Mouse (Mus musculus): Measurements from ENCODE around the gene Fam3c. TPM values are rescaled to one million over a fixed set of nuclear protein-coding genes. Genes with fewer than 3 reads are reported as not detected.

Fam3c gene
- total and polyA plus RNA-seq, 3 experiments: 28.2 to 396 (median 30.7) TPM

DNA sequence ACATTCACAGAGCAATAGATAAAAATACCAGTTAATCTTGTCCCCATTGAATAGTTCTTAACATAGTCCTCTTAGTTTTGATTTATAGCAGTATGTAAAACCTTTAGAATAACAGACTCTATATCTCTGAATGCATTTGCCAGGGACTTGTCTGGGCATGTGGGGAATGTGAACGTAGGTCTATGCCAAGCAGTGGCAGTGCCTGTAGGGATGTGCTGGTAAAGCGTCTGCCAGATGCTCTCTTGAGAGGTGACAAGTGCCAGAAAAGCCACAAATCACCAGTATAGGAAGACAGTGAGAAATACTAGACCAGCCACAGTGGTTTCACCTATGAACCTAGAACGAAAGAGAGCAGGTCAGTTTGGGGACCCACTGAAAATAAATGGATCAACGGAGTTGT, 93.5 kb downstream of the Fam3c start:
- Histone ChIP-seq H3K9me3 (replicated peaks; ENCODE audit: insufficient read depth, low read length) (no peaks in the 10 kb centered on the region), H3K36me3 (ENCODE audit: control insufficient read depth in 1 of 2, insufficient read depth in 2 of 2, low read length in 2 of 2) (no peaks in the 10 kb centered on the region), H3K4me3 (ENCODE audit: control insufficient read depth in 1 of 2, insufficient read depth in 1 of 2, low read depth in 2 of 2, low read length in 2 of 2) (no peak overlapping the region), H3K79me2 (ENCODE audit: control insufficient read depth, insufficient read depth, low read length, poor library complexity) (no peaks in the 10 kb centered on the region), H3K27me3 (ENCODE audit: control insufficient read depth in 1 of 2, insufficient read depth in 2 of 2, low read length in 2 of 2) (peaks cover 0 to 1% of the 10 kb centered on the region in 2 experiments; a peak in 1 of 4 replicates), H3K4me1 (ENCODE audit: control insufficient read depth in 1 of 2, insufficient read depth in 2 of 2, low read length in 2 of 2) (no peaks in the 10 kb centered on the region), H3K27ac (ENCODE audit: control insufficient read depth, low read depth, low read length) (no peak overlapping the region), H3K9ac (ENCODE audit: control insufficient read depth, low read depth, low read length, poor library complexity, severe bottlenecking) (no peak overlapping the region)
- DNase-seq (ENCODE audit: low read depth, low spot score): no peak
- TF ChIP-seq MAX (IDR thresholded peaks at IDR 0.05; ENCODE audit: low read length) (no peak), TBP (IDR thresholded peaks at IDR 0.05; ENCODE audit: low read depth, low read length) (no peak), HCFC1 (IDR thresholded peaks at IDR 0.05; ENCODE audit: low read depth, low read length) (no peak), MAZ (IDR thresholded peaks at IDR 0.05; ENCODE audit: low read depth, low read length) (no peak), ZMIZ1 (IDR thresholded peaks at IDR 0.05; ENCODE audit: low read depth, low read length) (no peak), GATA1 (IDR thresholded peaks at IDR 0.05; ENCODE audit: low read depth, low read length) (no peak), GABPA (IDR thresholded peaks at IDR 0.05; ENCODE audit: low read depth, low read length) (no peak), RCOR1 (IDR thresholded peaks at IDR 0.05; ENCODE audit: low read depth, low read length) (no peak), MEF2A (IDR thresholded peaks at IDR 0.05; ENCODE audit: extremely low read depth, insufficient replicate concordance, low read depth, low read length, poor library complexity, severe bottlenecking) (no peak), BHLHE40 (IDR thresholded peaks at IDR 0.05; ENCODE audit: borderline replicate concordance, low read depth, low read length) (no peak), ZNF384 (IDR thresholded peaks at IDR 0.05; ENCODE audit: low read depth, low read length) (no peak), MYC (IDR thresholded peaks at IDR 0.05; ENCODE audit: low read depth, low read length) (no peak), RAD21 (IDR thresholded peaks at IDR 0.05; ENCODE audit: low read depth, low read length) (no peak), POLR2A (IDR thresholded peaks at IDR 0.05; ENCODE audit: control insufficient read depth in 1 of 2, insufficient read depth in 1 of 2, low read depth in 1 of 2, low read length in 2 of 2, poor library complexity in 1 of 2) (no peak), E2F4 (IDR thresholded peaks at IDR 0.05; ENCODE audit: borderline replicate concordance, low read depth, low read length) (no peak), CTCF (IDR thresholded peaks at IDR 0.05 in 2 of 3, conservative IDR thresholded peaks at IDR 0.05 in 1 of 3; ENCODE audit: control insufficient read depth in 1 of 3, insufficient read depth in 1 of 3, low read depth in 2 of 3, low read length in 3 of 3, poor library complexity in 1 of 3, severe bottlenecking in 1 of 3) (no peak)

DNA sequence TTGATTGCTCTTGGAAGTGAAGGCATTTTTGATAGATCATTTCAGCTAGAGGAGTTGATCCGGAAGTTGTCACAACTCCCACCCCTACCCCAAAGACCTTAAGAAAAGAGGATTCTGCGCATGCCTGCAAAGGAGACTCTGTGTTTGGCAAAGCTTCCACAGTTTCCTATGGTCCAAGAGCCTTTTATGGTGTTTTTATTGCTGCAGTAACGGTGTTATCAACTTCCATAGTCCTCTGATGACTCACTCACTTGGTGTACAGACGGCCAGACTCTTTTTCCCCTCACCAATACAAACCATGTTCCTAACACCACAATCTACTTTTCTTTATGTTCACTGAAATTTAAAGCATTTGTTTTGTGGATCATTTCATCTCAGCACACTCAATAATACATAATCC, 97.3 kb downstream of the Fam3c start:
- Histone ChIP-seq H3K9me3 (replicated peaks; ENCODE audit: insufficient read depth, low read length) (no peaks in the 10 kb centered on the region), H3K4me3 (ENCODE audit: control insufficient read depth in 1 of 2, insufficient read depth in 1 of 2, low read depth in 2 of 2, low read length in 2 of 2) (no peak overlapping the region), H3K79me2 (ENCODE audit: control insufficient read depth, insufficient read depth, low read length, poor library complexity) (no peaks in the 10 kb centered on the region), H3K27me3 (ENCODE audit: control insufficient read depth in 1 of 2, insufficient read depth in 2 of 2, low read length in 2 of 2) (peaks cover 1 to 3% of the 10 kb centered on the region in 2 experiments; a peak in 2 of 4 replicates), H3K27ac (ENCODE audit: control insufficient read depth, low read depth, low read length) (no peak overlapping the region), H3K9ac (ENCODE audit: control insufficient read depth, low read depth, low read length, poor library complexity, severe bottlenecking) (no peak overlapping the region), H3K4me1 (ENCODE audit: control insufficient read depth in 1 of 2, insufficient read depth in 2 of 2, low read length in 2 of 2) (no peaks in the 10 kb centered on the region), H3K36me3 (ENCODE audit: control insufficient read depth in 1 of 2, insufficient read depth in 2 of 2, low read length in 2 of 2) (no peaks in the 10 kb centered on the region)
- no peak for DNase-seq (ENCODE audit: low read depth, low spot score)
- TF ChIP-seq USF1 (IDR thresholded peaks at IDR 0.05; ENCODE audit: low read depth, low read length) (no peak), NELFE (IDR thresholded peaks at IDR 0.05; ENCODE audit: low read depth, low read length) (no peak), SMC3 (IDR thresholded peaks at IDR 0.05; ENCODE audit: low read depth, low read length) (no peak), E2F4 (IDR thresholded peaks at IDR 0.05; ENCODE audit: borderline replicate concordance, low read depth, low read length) (no peak), ZMIZ1 (IDR thresholded peaks at IDR 0.05; ENCODE audit: low read depth, low read length) (no peak), JUND (IDR thresholded peaks at IDR 0.05; ENCODE audit: low read depth, low read length) (no peak), UBTF (IDR thresholded peaks at IDR 0.05; ENCODE audit: borderline replicate concordance, insufficient read depth, low read depth, low read length) (no peak), GATA1 (IDR thresholded peaks at IDR 0.05; ENCODE audit: low read depth, low read length) (no peak), CHD2 (IDR thresholded peaks at IDR 0.05; ENCODE audit: low read length) (no peak), BHLHE40 (IDR thresholded peaks at IDR 0.05; ENCODE audit: borderline replicate concordance, low read depth, low read length) (no peak), CTCF (IDR thresholded peaks at IDR 0.05 in 2 of 3, conservative IDR thresholded peaks at IDR 0.05 in 1 of 3; ENCODE audit: control insufficient read depth in 1 of 3, insufficient read depth in 1 of 3, low read depth in 2 of 3, low read length in 3 of 3, poor library complexity in 1 of 3, severe bottlenecking in 1 of 3) (no peak), GABPA (IDR thresholded peaks at IDR 0.05; ENCODE audit: low read depth, low read length) (no peak), RCOR1 (IDR thresholded peaks at IDR 0.05; ENCODE audit: low read depth, low read length) (no peak), POLR2AphosphoS5 (IDR thresholded peaks at IDR 0.05; ENCODE audit: borderline replicate concordance, low read depth, low read length) (no peak), RAD21 (IDR thresholded peaks at IDR 0.05; ENCODE audit: low read depth, low read length) (no peak)

Data from MEL (cell line).